Mouse (Mus musculus): ENCODE results near the gene Akr1c19. TPM values are rescaled to one million over a fixed set of nuclear protein-coding genes. Genes with fewer than 3 reads are reported as not detected.
"Not testable (repeated sequence)": the region's sequence is repeated elsewhere in the genome, so short reads cannot be mapped to it uniquely, and the experiment has no call there.

The Akr1c19 gene
- under 1 TPM in 1 of 2 experiments, not detected in 1; 0.28 TPM for total RNA-seq (2021)
- long read RNA-seq, experiment 1, partial matches to known transcripts: 0 of 1 reads
- long read RNA-seq, experiment 1, other reads (novel, unspliced or antisense): 1 of 1 reads
- long read RNA-seq, experiment 2: 0 reads

GRCm38 (mm10) chr13:4228441-4228840 lies at the start of gene Akr1c19:
TSS of gene Akr1c19 (plus strand) at chr13:4228700.
- no peak for DNase-seq (ENCODE audit: low spot score in 2 of 2)

GRCm38 (mm10) chr13:4181321-4181720 lies 47.2 kb upstream of the Akr1c19 start:
- DNase-seq (ENCODE audit: low spot score in 2 of 2): not testable (repeated sequence)

GRCm38 (mm10) chr13:4183116-4183515 lies 45.4 kb upstream of the Akr1c19 start:
- no peak for DNase-seq (ENCODE audit: low spot score in 2 of 2)

GRCm38 (mm10) chr13:4186641-4187411 lies 41.7 kb upstream of the Akr1c19 start:
- not testable (repeated sequence) for DNase-seq (ENCODE audit: low spot score in 2 of 2)

- no peak for DNase-seq (ENCODE audit: low spot score in 2 of 2)
Observed at GRCm38 (mm10) chr13:4188174-4188573, 40.3 kb upstream of the Akr1c19 start.

GRCm38 (mm10) chr13:4190904-4191303 lies 37.6 kb upstream of the Akr1c19 start, which contains the start of gene Akr1c13:
TSS of gene Akr1c13 (plus strand) at chr13:4191150.
- no peak for DNase-seq (ENCODE audit: low spot score in 2 of 2)

GRCm38 (mm10) chr13:4192511-4192910 lies 36.0 kb upstream of the Akr1c19 start:
- no peak for DNase-seq (ENCODE audit: low spot score in 2 of 2)

- no peak for DNase-seq (ENCODE audit: low spot score in 2 of 2)
Observed at GRCm38 (mm10) chr13:4206147-4206903, 22.2 kb upstream of the Akr1c19 start.

GRCm38 (mm10) chr13:4211560-4212299 lies 16.8 kb upstream of the Akr1c19 start:
- DNase-seq (ENCODE audit: low spot score in 2 of 2): no peak

- no peak for DNase-seq (ENCODE audit: low spot score in 2 of 2)
Observed at GRCm38 (mm10) chr13:4212309-4212708, 16.2 kb upstream of the Akr1c19 start.

- DNase-seq (ENCODE audit: low spot score in 2 of 2): not testable (repeated sequence)
Observed at GRCm38 (mm10) chr13:4215496-4215895, 13.0 kb upstream of the Akr1c19 start.

- DNase-seq (ENCODE audit: low spot score in 2 of 2): no peak
Observed at GRCm38 (mm10) chr13:4230841-4231623, 2.5 kb downstream of the Akr1c19 start.

GRCm38 (mm10) chr13:4233135-4233534 lies 4.6 kb downstream of the Akr1c19 start:
- DNase-seq (ENCODE audit: low spot score in 2 of 2): no peak

GRCm38 (mm10) chr13:4233536-4234172 lies 5.2 kb downstream of the Akr1c19 start:
- no peak for DNase-seq (ENCODE audit: low spot score in 2 of 2)

GRCm38 (mm10) chr13:4244861-4245559 lies 16.5 kb downstream of the Akr1c19 start:
- peak in 1 of 2 experiments; percentile 2 for DNase-seq (ENCODE audit: low spot score in 2 of 2)

GRCm38 (mm10) chr13:4249347-4249746 lies 20.8 kb downstream of the Akr1c19 start:
- no peak for DNase-seq (ENCODE audit: low spot score in 2 of 2)

- not testable (repeated sequence) for DNase-seq (ENCODE audit: low spot score in 2 of 2)
Observed at GRCm38 (mm10) chr13:4256894-4257293, 28.4 kb downstream of the Akr1c19 start.

- DNase-seq (ENCODE audit: low spot score in 2 of 2): no peak
Observed at GRCm38 (mm10) chr13:4257349-4257748, 28.8 kb downstream of the Akr1c19 start.

- DNase-seq (ENCODE audit: low spot score in 2 of 2): no peak
Observed at GRCm38 (mm10) chr13:4264612-4265011, 36.1 kb downstream of the Akr1c19 start.

All from left cerebral cortex, adult 18-20 months (tissue).